Mouse (Mus musculus): Measurements from ENCODE around the gene Tnni3k.

Gene Tnni3k

DNA sequence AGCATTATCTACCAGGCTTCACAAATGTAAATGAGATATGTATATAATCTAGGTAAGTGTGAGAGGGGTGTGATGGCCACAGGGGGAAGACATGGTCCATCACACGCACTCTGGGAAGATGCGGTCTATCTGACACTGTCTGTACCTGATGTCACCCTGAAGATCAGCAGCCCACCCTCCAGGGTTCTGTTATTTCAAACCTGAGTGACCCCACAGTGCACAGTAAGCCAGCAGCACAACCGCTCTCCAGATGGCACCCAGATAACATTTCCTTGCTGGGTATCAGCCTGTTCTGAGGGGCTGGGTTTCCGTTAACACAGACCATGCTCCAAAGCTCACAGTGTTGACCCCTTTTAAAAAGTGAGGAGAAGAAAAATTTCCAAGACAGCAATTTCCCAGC lies 288.9 kb downstream of the Tnni3k start:
- TF ChIP-seq GATA4 (IDR thresholded peaks at IDR 0.05; ENCODE audit: insufficient replicate concordance, low read length) = no peak

DNA sequence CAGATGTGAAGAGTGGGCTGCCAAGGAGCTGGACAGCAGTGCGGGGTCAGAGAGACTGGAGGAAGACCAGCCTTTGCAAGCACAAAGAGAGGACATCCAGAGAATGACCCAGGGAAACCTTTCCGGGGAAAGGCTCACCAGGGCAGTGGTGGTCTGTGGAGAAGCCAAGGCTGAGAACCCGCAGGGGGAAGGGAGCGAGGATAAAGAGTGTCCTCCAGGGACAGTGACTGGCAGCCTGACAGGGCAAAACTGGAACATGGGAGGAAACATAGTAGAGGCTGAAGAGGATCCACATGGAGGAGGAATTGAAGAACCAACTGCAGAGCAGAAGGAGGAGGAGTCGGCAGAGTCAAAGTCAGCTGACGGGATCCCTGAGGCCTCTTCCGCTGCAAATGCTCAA lies 291.1 kb downstream of the Tnni3k start:
- TF ChIP-seq GATA4 (IDR thresholded peaks at IDR 0.05; ENCODE audit: insufficient replicate concordance, low read length) = no peak

DNA sequence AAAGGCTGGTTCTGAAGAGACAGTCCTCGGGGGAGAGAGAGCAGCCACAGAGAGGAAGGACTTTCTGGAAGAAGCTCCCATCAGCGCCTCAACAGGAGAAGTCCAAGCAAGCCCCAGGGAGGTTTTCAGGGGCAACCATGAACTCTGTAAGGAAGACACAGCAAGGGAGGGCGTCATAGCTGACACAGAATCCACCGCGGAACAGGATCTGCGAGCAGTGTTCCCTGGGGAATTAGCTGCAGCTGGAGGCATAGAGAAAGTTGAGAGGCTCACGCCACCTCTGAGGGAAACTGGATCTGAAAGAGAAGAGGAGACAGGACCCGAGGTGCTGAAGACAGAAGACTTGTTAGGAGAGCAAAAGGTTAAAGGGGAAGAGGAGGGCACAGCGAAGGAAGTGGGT lies 291.8 kb downstream of the Tnni3k start:
- TF ChIP-seq GATA4 (IDR thresholded peaks at IDR 0.05; ENCODE audit: insufficient replicate concordance, low read length) = no peak

DNA sequence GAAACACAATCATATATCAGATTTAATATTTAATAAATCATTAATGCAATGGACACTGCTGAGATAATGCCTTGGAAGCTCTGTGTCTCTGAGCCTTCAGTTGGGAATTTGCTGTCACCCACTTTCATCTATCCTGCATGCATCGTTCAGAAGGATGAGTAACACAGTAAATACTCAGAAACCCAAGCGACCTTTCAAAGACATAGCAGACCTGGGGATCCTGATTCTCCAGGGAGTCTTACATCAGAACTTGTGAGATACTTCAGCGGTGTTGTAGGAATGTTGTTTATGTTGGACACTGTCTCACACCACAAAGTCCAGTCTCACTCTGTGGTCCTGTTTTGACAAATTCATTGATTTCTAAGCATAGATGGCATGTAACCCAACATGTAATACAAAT lies 294.1 kb downstream of the Tnni3k start:
- no peak for TF ChIP-seq GATA4 (IDR thresholded peaks at IDR 0.05; ENCODE audit: insufficient replicate concordance, low read length)

DNA sequence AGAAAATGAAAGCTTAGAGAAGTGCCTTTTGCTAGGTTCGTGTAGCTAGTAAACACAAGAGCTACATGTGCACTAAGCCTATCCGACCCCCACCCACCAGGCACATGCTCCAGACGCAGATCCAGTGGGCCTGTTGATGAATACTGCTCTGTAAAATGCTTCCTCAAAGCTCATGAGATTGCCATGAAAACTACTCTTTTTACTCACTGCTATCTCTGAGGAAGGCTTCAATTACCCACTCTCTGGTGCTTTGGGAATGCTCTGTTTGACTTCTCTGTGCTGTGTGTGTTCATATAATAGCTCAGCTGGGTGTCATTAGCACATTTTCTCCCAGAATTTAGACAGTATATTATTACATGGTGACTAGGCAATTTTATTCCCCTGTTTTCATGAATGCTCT lies 297.1 kb downstream of the Tnni3k start:
- no peak for TF ChIP-seq GATA4 (IDR thresholded peaks at IDR 0.05; ENCODE audit: insufficient replicate concordance, low read length)

DNA sequence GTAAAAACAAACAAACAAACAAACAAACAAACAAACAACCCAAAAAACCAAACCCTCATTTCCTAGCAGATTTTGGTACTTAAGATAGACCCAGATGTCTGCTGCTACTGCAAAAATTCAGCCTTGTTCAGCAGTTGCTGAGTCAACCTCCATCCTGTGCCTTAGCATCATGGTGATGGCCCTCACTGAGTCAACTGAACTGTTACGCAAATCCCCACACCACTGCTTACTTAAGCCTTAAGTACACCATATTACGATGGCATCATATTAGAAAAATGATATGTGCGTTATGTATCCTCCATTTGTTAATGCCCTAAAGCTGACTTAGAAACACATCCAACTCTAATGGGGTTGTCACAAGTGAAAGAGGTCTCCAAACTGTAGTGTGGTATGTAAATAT lies 300.0 kb downstream of the Tnni3k start:
- TF ChIP-seq GATA4 (IDR thresholded peaks at IDR 0.05; ENCODE audit: insufficient replicate concordance, low read length) = no peak

DNA sequence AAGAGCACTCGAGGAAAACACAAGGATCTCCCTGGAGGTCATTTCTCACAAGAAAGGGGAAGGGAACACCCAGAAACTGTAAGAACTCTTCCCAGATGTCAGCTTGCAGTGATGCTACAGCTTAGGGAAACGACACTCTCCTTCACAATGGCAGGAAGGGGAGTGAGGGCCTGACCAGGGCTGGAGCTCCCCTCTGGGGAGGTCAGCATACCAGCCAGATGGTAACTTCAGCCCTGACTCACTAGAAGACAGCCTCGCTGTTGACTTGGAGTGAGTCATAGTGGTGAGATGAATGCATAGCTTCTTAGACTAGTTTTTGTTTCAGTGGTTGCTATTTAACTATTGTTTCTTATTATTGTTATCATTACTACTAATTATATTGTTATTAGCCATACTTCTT lies 300.7 kb downstream of the Tnni3k start:
- no peak for TF ChIP-seq GATA4 (IDR thresholded peaks at IDR 0.05; ENCODE audit: insufficient replicate concordance, low read length)

DNA sequence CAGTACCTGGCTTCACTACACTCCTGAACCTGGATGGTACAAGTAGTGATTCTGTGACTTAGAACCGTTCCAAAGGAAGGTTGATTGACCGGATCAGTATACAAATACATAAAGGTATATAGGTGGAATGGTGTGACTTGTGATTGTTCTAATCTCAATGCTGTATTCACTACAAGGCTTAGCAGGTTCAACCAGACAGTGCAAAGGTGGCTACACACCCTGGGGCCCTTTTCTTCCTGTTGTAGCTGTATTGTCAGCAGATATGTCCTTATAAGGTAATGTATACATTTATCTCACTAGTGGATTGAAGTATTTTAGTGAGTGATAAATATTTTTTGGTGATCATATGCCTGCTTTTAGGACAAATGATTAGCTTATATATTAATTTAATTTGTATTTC lies 310.9 kb downstream of the Tnni3k start:
- TF ChIP-seq GATA4 (IDR thresholded peaks at IDR 0.05; ENCODE audit: insufficient replicate concordance, low read length) = no peak

DNA sequence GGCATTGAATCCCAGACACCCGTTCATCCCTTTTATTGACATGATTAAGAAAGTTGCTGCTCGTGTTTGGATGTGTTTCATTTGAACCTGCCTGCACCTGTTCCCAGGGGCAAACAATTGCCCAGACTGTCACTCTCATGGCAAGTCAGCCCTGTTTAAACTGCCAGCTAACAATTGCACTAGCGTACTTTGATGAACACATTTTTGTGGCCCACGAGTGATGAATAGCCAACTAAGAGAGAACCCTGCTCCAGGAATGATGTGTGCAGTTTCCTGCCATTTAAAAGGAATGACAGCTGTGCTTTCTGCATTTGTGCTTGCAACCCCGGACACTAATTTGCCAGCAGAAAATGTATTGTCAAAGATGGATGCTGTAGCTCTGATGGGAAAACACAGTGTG lies 312.3 kb downstream of the Tnni3k start:
- TF ChIP-seq GATA4 (IDR thresholded peaks at IDR 0.05; ENCODE audit: insufficient replicate concordance, low read length) = no peak

DNA sequence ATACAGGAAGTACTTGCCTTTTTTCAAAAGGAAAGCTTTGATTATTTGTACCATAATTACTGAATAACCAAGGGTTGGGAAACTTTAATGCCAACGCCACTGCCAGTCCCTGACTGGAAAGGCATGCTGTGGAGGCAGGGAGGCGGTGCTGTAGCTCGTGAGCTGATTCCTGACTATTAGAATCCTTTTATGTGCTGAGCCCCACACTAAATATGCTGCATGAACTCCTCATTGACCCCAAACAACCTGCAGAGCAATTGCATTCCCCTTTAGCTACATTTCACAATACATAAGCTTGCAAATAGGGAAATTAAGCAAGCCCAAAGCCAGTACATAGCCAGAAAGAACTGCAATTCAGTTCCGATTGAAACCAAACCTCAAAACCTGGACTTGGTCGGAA lies 313.7 kb downstream of the Tnni3k start:
- TF ChIP-seq GATA4 (IDR thresholded peaks at IDR 0.05; ENCODE audit: insufficient replicate concordance, low read length) = no peak

All from liver, adult (tissue).